Mouse (Mus musculus): ENCODE results near the gene Mef2a. TPM values are rescaled to one million over a fixed set of nuclear protein-coding genes. Genes with fewer than 3 reads are reported as not detected.

The Mef2a gene
- polyA plus RNA-seq, 1 experiment from 2014 or later = 30.7 TPM

GRCm38 (mm10) chr7:67390095-67390494 is 17.4 kb upstream of the Mef2a start:
- Histone ChIP-seq H3K4me2 (replicated peaks) (no peak overlapping the region), H3K9ac (no peak overlapping the region), H3K27ac (no peak overlapping the region), H3K4me1 (replicated peaks) (no peaks in the 10 kb centered on the region), H3K9me3 (no peaks in the 10 kb centered on the region), H3K36me3 (no peaks in the 10 kb centered on the region), H3K4me3 (replicated peaks) (no peak overlapping the region), H3K27me3 (replicated peaks) (no peaks in the 10 kb centered on the region)
- no peak for ATAC-seq
- WGBS = 71% methylated on average over 7 of the region's 7 CpGs

- H3K9ac ChIP-seq = no peak overlapping the region
- no peak overlapping the region for H3K4me3 ChIP-seq (replicated peaks)
- ATAC-seq = no peak
- no peak overlapping the region for H3K27ac ChIP-seq
- H3K36me3 ChIP-seq = no peaks in the 10 kb centered on the region
- no peaks in the 10 kb centered on the region for H3K27me3 ChIP-seq (replicated peaks)
- no peak overlapping the region for H3K4me2 ChIP-seq (replicated peaks)
- H3K9me3 ChIP-seq = no peaks in the 10 kb centered on the region
- 67% methylated on average over 6 of the region's 6 CpGs for WGBS
- no peaks in the 10 kb centered on the region for H3K4me1 ChIP-seq (replicated peaks)
Measured at GRCm38 (mm10) chr7:67384942-67385872, 12.5 kb upstream of the Mef2a start.

DNA sequence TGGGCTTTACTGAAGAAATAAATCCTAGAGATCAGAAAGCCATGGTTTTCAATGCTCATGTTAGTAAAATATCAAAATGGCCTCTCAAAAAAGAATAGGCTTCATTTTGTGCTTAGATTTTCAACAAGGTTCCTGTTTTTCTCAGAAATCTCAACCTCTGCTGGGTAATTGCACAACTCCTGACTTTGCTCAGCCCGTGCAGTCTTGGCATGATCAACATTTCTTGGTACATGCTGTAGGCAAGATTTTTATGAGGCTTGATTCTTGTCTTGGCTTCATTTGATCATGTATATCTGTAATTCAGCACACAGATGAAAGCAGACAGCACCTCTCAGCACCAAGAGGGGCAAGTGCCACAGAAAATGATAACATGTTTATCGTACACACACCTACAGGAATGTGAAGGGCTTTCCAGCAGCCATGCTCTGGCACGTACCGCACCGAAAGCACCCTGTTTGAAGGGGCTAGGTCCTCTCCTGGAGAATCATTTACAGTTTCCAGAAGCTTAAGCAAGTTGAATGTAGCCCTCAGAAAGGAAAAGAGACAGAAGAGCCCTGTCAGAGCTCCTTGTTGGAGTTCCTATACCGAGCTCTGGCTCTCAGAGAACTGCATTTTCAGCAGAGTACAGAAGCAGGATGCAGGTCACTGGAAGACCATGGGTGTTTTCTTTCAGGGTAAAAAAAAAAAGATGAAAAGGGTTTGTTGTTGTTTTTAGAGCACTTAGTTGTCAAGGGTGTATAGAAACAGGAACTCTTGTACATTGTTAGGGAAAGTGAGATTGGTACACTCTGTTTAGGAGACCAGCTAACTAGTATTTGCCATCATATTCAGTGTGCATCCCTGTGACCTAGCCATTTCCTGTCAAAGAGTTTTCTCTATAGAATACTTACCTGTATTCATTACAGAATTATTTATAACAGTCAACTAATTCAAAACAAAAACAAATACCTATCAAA is 7.8 kb upstream of the Mef2a start:
- no peak overlapping the region for H3K4me2 ChIP-seq (replicated peaks)
- 78% methylated on average over 6 of the region's 6 CpGs for WGBS

DNA sequence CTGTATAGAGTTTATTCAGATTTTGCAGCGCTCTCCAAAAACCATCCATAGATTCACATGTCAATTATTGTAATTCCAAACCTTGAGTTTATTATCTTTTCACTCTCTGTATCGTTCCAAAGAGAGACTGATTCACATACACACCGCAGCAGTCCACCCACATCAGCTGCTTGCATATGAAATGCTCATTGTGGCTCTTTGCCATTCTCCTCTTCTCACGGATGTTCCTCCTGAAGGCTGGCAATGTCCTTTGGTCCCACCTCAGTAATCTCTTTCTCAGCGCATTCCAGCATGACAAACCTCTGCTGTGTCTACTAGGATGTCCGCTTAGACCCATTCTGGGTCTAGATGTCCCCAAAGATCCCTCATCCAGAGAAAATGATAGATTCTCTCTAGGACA is 4.1 kb upstream of the Mef2a start:
- Histone ChIP-seq H3K4me2 (replicated peaks) (no peak overlapping the region), H3K27me3 (replicated peaks) (no peaks in the 10 kb centered on the region), H3K9me3 (no peaks in the 10 kb centered on the region), H3K27ac (no peak overlapping the region), H3K36me3 (no peaks in the 10 kb centered on the region), H3K9ac (no peak overlapping the region), H3K4me3 (replicated peaks) (no peak overlapping the region), H3K4me1 (replicated peaks) (0 out of 2 replicates have a peak, but pooled peaks cover 3% of the 10 kb centered on the region)
- no peak for ATAC-seq
- WGBS = 85% methylated on average over 6 of the region's 6 CpGs

More for the DNA sequence above, 7.8 kb upstream of the Mef2a start:
- H3K27me3 ChIP-seq (replicated peaks) = no peaks in the 10 kb centered on the region
- H3K9ac ChIP-seq = no peak overlapping the region
- H3K27ac ChIP-seq = no peak overlapping the region
- no peaks in the 10 kb centered on the region for H3K4me1 ChIP-seq (replicated peaks)
- ATAC-seq = no peak
- no peak overlapping the region for H3K4me3 ChIP-seq (replicated peaks)
- no peaks in the 10 kb centered on the region for H3K36me3 ChIP-seq
- no peaks in the 10 kb centered on the region for H3K9me3 ChIP-seq

DNA sequence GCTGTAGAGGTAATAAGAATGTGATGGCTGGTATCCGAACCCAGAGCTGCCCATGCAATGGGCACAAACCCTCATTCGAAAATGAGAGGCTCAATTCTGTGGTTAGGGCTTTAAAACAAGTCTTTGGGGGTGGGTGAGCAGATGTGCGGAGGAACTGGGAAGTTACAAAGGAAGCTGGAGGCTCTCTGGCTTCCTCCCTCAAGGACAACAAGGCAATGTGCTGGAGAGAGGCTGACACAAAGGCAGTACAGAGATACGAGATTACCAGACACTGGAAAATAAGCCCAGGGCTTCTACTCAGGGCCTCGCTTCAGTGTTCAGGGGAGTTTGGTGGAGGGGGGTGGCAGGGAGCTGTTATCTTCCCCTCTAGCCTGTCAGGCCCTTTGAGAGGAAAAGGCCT is 1.3 kb upstream of the Mef2a start:
- Histone ChIP-seq H3K27ac (peak overlapping the region; percentile 94), H3K4me1 (replicated peaks) (0 out of 2 replicates have a peak, but pooled peaks cover 3% of the 10 kb centered on the region), H3K9me3 (no peaks in the 10 kb centered on the region), H3K9ac (no peak overlapping the region), H3K27me3 (replicated peaks) (no peaks in the 10 kb centered on the region), H3K36me3 (no peaks in the 10 kb centered on the region), H3K4me3 (replicated peaks) (no peak overlapping the region; the same call in 1 of the 2 replicates), H3K4me2 (replicated peaks) (peak overlapping the region; percentile 93; the same call in 1 of the 2 replicates)
- 63% methylated on average over 5 of the region's 5 CpGs for WGBS
- no peak for ATAC-seq

DNA sequence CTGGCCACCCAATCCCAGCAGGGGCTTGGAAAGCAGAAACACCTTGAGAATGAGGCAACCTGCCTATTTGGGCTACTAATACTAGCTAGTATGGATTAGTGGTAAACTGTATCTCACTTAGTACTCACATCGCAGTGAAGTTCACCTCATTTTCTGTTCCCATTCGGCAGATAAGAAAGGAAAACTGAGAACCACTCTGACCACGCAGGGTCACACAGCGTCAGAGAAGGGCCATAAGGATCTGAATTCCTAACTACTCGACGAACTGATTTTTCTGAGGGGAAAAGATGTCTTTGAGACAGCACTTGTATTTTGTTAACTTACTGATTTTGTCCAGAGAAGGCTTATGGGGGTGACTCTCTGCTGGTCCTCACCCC is 914 bp upstream of the Mef2a start:
- Histone ChIP-seq H3K9ac (peak overlapping the region; percentile 97), H3K9me3 (no peaks in the 10 kb centered on the region), H3K4me3 (replicated peaks) (peak overlapping the region; percentile 93), H3K36me3 (no peaks in the 10 kb centered on the region), H3K4me1 (replicated peaks) (0 out of 2 replicates have a peak, but pooled peaks cover 3% of the 10 kb centered on the region), H3K4me2 (replicated peaks) (peak overlapping the region; percentile 93), H3K27ac (peak overlapping the region; percentile 94), H3K27me3 (replicated peaks) (no peaks in the 10 kb centered on the region)
- 38% methylated on average over 6 of the region's 6 CpGs for WGBS
- ATAC-seq = no peak

- peak overlapping the region; percentile 94 for H3K27ac ChIP-seq
- H3K36me3 ChIP-seq = no peaks in the 10 kb centered on the region
- no peaks in the 10 kb centered on the region for H3K27me3 ChIP-seq (replicated peaks)
- H3K4me2 ChIP-seq (replicated peaks) = peak overlapping the region; percentile 93
- peak overlapping the region; percentile 93 for H3K4me3 ChIP-seq (replicated peaks)
- H3K4me1 ChIP-seq (replicated peaks) = 0 out of 2 replicates have a peak, but pooled peaks cover 3% of the 10 kb centered on the region
- peak; percentile 82 for ATAC-seq
- peak overlapping the region; percentile 97 for H3K9ac ChIP-seq
- no peaks in the 10 kb centered on the region for H3K9me3 ChIP-seq
- WGBS = under 1% methylated on average over 54 of the region's 75 CpGs
Measured at GRCm38 (mm10) chr7:67371891-67372672, 576 bp downstream of the Mef2a start.

DNA sequence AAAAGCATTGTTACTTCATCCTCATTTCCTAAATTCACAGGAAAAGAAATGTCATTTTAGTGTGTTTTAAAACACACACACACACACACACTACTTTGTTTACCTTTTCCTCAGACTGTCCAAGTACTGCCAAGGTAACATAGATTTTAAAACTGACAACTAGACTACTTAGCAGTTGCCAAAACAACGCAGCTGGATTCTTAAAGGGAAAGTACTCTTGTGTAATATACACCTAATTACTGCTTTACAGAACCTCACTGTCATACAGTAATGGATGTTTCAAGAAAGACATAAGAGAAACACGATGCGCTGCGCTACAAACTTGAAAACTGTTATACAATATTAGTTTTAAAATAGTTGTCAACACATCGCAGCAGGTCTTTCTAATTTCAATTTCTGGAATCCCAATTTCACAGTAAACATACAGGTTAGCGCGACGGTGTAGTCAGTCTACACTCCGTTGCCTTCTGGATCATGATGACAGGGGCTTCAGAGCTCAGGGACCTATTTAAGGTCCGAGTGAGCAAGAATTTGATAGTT is 1.2 kb downstream of the Mef2a start:
- H3K27ac ChIP-seq = no peak overlapping the region
- H3K4me1 ChIP-seq (replicated peaks) = 0 out of 2 replicates have a peak, but pooled peaks cover 3% of the 10 kb centered on the region
- no peaks in the 10 kb centered on the region for H3K9me3 ChIP-seq
- H3K4me2 ChIP-seq (replicated peaks) = peak overlapping the region; percentile 93
- no peak for ATAC-seq
- peak overlapping the region; percentile 97 for H3K9ac ChIP-seq
- H3K36me3 ChIP-seq = no peaks in the 10 kb centered on the region
- WGBS = 6% methylated on average over 10 of the region's 10 CpGs
- H3K4me3 ChIP-seq (replicated peaks) = peak overlapping the region; percentile 93
- no peaks in the 10 kb centered on the region for H3K27me3 ChIP-seq (replicated peaks)

GRCm38 (mm10) chr7:67369645-67370044 is 3.0 kb downstream of the Mef2a start:
- no peak overlapping the region for H3K27ac ChIP-seq
- no peak overlapping the region for H3K9ac ChIP-seq
- H3K4me2 ChIP-seq (replicated peaks) = no peak overlapping the region
- H3K9me3 ChIP-seq = no peaks in the 10 kb centered on the region
- no peak for ATAC-seq
- no peaks in the 10 kb centered on the region for H3K27me3 ChIP-seq (replicated peaks)
- no peak overlapping the region for H3K4me3 ChIP-seq (replicated peaks)
- no peaks in the 10 kb centered on the region for H3K36me3 ChIP-seq
- 0 out of 2 replicates have a peak, but pooled peaks cover 3% of the 10 kb centered on the region for H3K4me1 ChIP-seq (replicated peaks)
- WGBS = 64% methylated on average over 4 of the region's 4 CpGs

- Histone ChIP-seq H3K4me3 (replicated peaks) (no peak overlapping the region), H3K4me2 (replicated peaks) (no peak overlapping the region), H3K27ac (no peak overlapping the region), H3K4me1 (replicated peaks) (0 out of 2 replicates have a peak, but pooled peaks cover 1% of the 10 kb centered on the region), H3K9me3 (no peaks in the 10 kb centered on the region), H3K36me3 (no peaks in the 10 kb centered on the region), H3K9ac (no peak overlapping the region), H3K27me3 (replicated peaks) (no peaks in the 10 kb centered on the region)
- 73% methylated on average over 2 of the region's 2 CpGs for WGBS
- ATAC-seq = no peak
Measured at GRCm38 (mm10) chr7:67368394-67368793, 4.3 kb downstream of the Mef2a start.

GRCm38 (mm10) chr7:67360588-67360987 is 12.1 kb downstream of the Mef2a start:
- H3K4me2 ChIP-seq (replicated peaks) = no peak overlapping the region
- H3K9me3 ChIP-seq = no peaks in the 10 kb centered on the region
- no peak overlapping the region for H3K27ac ChIP-seq
- H3K4me3 ChIP-seq (replicated peaks) = no peak overlapping the region
- no peaks in the 10 kb centered on the region for H3K4me1 ChIP-seq (replicated peaks)
- H3K36me3 ChIP-seq = peaks cover 4% of the 10 kb centered on the region; the same call in 1 of the 2 replicates
- no peaks in the 10 kb centered on the region for H3K27me3 ChIP-seq (replicated peaks)
- H3K9ac ChIP-seq = no peak overlapping the region
- WGBS = 88% methylated on average over 3 of the region's 3 CpGs
- ATAC-seq = no peak
